Mouse (Mus musculus): ENCODE data around the gene Gpr84.

DNA sequence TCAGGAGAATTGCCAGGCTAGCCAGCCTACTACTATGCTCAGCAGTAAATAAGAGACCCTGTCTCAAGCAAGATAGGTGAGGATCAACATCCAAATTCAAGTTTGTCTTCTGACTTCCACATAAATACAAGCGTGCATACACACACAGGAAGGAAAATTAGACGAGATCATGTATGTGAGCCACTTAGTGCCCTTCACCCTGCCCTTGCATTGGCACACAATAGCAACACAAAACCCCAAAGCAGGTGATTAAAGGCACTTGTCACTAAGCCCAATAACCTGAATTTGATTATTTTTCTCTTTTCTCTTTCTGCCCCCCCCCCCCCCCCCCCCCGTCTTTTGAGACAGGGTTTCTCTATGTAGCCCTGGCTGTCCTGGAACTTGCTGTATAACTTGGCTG, 32.6 kb upstream of the Gpr84 start:
- TF ChIP-seq CTCF (IDR thresholded peaks at IDR 0.05; ENCODE audit: low read depth, low read length) (no peak), POLR2A (IDR thresholded peaks at IDR 0.05; ENCODE audit: insufficient read depth, low read length) (no peak), EP300 (IDR thresholded peaks at IDR 0.05; ENCODE audit: insufficient read depth, low read depth, low read length) (no peak)
